Mouse (Mus musculus): ENCODE measurements around the gene Bfsp2.
A peak's percentile ranks its signal among the peaks of the same experiment; 100 is the strongest.
"Not testable (repeated sequence)": the region's sequence is repeated elsewhere in the genome, so short reads cannot be mapped to it uniquely, and the experiment has no call there.

Bfsp2 gene

GRCm38 (mm10) chr9:103424869-103425268 lies 55.4 kb downstream of the Bfsp2 start:
- DNase-seq: no peak

DNA sequence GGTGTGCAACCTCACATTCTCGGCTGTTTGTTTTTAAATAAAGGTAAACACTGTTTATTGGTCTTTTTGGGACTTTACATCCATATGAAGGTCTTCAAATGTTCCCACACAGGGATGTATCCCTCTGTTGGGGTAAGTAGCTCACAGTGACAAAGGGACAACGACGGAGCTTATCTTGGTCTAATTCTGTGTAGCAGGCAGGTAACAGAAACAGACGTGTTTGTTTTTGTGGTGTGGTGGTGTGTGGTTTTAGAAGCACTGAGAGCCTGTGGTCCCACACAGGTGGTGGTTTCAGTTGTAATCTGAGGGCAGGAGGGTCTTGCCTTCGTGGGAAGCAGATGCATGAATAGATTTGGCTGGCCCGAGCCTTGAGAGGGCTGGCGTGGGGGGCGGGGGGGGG lies 56.3 kb downstream of the Bfsp2 start:
- no peak for DNase-seq

DNA sequence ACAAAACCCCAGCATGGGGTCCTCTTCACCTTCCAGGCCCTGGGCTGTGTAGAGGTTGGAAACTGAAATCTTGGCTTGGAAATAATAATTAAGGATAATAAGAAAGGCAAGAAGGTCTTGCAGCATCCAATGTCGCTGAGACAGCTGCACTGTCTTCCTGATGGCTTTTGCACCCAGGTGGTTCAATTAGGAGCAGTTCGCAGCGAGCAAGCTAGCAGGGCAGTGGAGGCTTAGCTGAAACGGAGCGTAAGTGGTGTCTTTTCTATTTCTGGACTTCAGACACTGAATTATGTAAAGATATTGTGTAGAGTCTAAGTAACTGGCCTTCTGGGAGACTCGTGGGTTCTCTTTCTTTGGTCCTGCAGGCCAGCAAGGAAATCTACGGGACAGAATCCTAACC lies 56.8 kb downstream of the Bfsp2 start:
- DNase-seq: no peak

DNA sequence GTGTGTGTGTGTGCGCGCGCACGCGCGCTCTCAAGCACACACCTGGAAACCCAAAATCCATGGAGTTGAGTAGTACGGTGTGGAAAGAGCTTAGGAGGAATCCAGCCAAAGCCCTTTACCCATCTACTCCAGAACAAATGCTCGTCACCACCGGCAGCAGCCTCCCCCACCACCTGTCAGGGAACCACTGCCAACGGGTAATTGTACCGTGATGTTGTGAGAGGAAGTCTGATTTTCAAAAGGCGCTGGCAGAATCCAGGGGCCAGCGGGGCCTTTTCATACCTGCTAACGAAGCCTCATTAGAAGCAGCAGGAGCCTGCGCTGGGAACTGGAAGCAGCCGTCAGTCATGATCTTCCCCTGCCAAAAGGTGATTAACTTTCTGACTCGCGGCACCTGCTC lies 57.4 kb downstream of the Bfsp2 start:
- DNase-seq: no peak

- DNase-seq: no peak
Measured at GRCm38 (mm10) chr9:103420844-103421243, 59.4 kb downstream of the Bfsp2 start.

GRCm38 (mm10) chr9:103418786-103419185 lies 61.4 kb downstream of the Bfsp2 start:
- DNase-seq: no peak

- not testable (repeated sequence) for DNase-seq
Measured at GRCm38 (mm10) chr9:103418267-103418666, 62.0 kb downstream of the Bfsp2 start.

GRCm38 (mm10) chr9:103413457-103413856 lies 66.8 kb downstream of the Bfsp2 start:
- DNase-seq: no peak

DNA sequence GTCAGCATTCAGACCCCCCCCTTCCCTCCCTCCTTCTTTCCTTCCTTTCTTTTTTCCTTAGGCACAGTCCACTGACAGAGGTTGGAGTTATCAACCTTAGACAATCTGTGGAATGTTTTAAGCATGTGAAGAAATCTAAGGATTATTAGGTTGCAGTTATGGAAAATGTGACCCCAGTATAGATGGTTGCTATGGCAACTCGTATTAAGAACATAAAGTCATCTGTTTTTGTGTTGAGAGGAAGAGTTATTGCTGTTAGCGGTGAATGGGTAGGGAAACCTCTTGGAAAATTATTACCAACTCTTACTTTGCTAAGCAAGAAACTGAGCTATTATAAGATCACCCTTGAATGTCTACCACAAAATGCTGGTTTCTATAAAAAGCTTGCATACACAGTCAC lies 71.1 kb downstream of the Bfsp2 start:
- DNase-seq: no peak

DNA sequence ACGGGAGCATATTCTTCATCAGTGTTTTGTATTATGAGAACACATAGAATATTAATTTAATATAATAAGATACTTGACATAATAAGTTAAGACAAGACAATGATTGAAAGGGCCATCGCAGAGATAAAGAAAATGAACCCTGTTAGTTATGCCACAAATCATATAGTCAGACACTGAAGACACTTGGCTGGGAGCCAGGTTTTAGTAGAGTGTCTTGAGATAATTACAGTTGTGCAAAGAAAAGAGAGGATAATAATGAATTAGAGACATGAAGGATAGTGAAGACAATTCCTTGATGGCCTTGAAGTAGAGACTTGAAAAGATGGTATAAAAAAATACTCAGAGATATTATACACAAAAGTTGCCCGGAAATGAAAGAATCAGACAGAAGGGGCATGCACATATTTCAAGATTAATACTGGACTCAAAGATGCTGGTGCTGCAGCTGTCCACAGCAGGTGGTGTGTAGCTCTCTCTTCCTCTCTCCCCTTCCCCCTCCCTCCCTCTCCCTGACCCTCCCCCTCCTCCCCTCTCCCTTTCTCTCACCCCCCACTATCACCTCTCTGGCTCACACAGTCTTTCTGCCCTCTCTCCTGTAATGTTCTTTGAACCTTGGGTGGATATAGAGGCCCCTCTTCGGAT lies 72.0 kb downstream of the Bfsp2 start:
- no peak for DNase-seq

DNA sequence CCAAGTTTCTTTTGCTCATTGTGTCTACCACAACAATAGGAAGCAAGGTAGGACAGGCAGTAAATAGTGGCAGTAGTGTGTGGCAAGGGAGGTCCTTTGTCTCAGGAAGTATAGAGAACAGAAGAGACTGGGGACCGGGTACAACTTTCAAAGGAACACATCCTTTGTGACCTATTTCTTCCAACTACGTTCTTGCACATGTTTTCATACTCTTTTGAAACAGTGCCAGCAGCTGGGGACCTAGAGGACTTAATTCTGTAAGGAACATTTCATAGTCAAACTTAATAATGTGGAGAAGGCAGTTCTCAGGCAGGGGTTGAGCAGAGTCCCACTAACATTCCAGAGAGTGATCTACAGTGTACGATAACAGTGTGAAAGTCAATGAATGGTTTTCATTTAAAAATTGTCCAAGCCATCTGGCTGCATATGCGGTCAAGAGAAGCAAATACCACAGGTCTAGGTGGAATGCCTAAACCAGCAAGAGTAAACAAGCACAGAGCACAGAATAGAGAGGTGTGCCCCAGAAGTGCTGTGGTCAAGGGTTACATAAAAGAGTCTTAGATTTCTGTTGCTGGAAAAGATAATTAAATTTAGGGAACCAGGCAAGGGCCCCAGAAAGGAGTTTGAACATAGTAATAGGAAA lies 76.8 kb downstream of the Bfsp2 start:
- DNase-seq: no peak

- DNase-seq: peak; percentile 22
Measured at GRCm38 (mm10) chr9:103398509-103399157, 81.6 kb downstream of the Bfsp2 start.

GRCm38 (mm10) chr9:103393256-103393655 lies 87.0 kb downstream of the Bfsp2 start:
- no peak for DNase-seq

DNA sequence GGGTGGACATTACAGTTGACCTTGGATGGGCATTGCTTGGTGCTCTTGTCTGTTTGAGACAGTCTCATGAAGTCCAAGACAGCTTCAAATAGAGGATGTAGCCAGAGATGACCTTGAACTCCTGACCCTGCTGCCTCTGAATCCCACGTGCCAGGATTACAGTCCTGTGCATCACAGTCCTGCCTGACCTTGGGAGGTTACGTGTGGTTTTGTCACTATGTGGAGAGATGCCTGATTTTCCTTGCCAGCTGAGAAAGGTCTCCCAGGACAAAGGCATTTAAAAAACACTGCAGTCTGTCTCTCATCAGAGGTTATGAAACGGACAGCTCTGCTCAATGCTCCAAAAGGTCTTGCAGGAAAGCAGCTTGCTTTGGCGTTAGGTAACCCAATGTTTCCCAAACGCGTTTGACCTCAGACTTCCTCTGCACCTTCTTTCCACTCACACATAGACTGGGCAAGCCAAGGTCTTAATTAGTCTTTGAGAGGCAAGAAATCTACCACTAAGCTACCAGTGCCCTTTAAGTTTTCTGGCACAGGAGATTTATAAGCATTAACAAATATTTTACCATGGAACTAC lies 88.3 kb downstream of the Bfsp2 start:
- DNase-seq: no peak

- no peak for DNase-seq
Measured at GRCm38 (mm10) chr9:103389261-103389660, 91.0 kb downstream of the Bfsp2 start.

DNA sequence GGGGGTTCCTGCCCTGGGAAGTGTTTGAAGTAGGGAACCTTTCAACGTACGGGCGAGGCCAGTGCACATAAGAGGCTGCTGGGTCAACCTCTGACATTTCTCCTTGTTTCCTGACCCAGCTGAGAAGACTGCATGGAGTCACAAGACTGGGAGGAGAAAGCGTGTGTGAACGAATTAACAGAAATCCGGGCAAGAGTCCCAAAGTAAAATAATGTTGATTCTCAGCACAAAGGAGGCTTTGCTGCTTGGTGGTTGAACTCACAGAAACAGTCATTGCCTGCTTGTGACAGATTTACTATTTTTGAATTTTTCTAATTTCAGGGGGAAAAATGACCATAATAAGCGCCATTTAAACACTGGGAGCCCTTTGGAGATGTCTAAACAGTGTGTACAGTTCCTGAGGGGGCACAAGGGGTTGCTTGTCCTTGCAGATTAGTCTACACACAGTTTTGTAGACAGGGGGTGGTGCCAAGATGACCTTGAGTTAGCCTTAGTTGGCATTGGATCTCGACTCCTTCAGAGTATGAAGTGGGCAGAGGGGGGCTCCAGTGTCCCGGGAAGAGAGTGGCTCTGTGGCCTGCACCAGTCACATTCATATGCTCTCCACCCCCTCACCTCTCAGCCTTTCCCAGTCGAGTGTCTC lies 93.1 kb downstream of the Bfsp2 start:
- no peak for DNase-seq

DNA sequence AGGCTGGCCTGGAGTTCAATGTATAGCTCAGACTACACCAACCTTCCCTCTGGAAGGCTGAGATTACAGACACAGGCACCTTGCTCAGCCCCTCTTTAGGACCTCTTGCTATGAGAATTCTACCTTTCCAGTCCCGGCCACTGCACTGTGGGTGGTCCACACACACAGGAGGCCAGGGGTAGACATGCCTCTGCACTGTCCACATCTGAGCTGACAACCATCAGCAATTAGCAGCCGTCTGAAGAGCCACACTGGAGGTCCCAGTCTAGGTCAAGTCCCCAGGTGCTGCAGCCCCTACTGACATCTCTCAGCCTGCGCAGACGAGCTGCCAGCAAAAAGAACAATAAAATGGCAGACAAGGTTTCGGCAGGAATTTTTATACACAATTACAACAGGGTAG lies 93.6 kb downstream of the Bfsp2 start:
- DNase-seq: no peak

- DNase-seq: no peak
Measured at GRCm38 (mm10) chr9:103385600-103385999, 94.6 kb downstream of the Bfsp2 start.

GRCm38 (mm10) chr9:103384141-103384796 lies 96.0 kb downstream of the Bfsp2 start:
- DNase-seq: no peak

DNA sequence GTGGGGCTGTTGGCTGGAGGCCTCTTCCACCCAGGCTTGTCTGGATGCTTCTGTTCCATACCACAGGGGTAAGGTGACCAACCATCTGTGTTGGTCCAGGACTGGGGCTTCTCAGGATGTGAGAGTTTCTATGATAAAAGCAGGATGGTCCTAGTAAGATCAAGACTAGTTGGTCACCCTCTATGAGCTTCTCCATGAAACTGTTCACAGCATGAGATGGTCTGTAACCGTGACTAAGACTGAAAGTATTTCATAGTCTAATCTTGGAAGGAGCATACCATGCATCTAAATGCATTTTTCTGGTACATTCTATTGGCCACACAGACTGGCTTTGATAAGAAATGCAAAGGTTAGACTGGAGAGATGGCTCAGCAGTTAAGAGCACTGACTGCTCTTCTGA lies 96.6 kb downstream of the Bfsp2 start:
- no peak for DNase-seq

GRCm38 (mm10) chr9:103382989-103383388 lies 97.2 kb downstream of the Bfsp2 start:
- DNase-seq: no peak

DNA sequence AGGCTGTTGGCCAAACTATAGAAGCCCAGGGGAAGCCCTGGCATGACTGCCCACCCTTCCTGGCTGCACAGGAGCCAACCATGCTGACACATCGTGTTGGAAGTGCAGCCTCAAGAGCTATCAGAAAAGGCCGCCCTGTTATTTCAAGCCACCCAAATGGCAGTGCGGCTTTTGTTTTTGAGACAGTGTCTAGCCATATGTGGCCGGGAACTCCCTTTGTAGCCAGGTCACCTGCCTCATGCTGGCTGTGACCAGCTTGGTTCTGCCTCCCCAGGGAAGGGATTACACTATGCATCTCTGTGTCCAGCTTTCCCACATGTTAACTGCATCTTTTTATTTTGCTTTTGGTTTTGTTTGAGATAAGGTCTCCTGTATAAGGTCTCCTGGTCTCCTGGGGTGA lies 99.7 kb downstream of the Bfsp2 start:
- no peak for DNase-seq

GRCm38 (mm10) chr9:103379199-103379598 lies 101.0 kb downstream of the Bfsp2 start:
- no peak for DNase-seq
